Mouse (Mus musculus) forebrain, embryonic 16.5 days (tissue): Measurements from ENCODE around the gene Fam177a. TPM values are rescaled to one million over a fixed set of nuclear protein-coding genes. Genes with fewer than 3 reads are reported as not detected.
"Not testable (repeated sequence)": the region's sequence is repeated elsewhere in the genome, so short reads cannot be mapped to it uniquely, and the experiment has no call there.

Experiments used
- ATAC-seq: fragments of 200-750 bp; cut with Nextera tagmentation; 2 replicates; pipeline ENCODE4 v1.8.0; 2017; ENCODE audit warnings: mild to moderate bottlenecking, moderate library complexity
- H3K27ac ChIP-seq: fragments of 300-500 bp; sonication (generic); 2 replicates; pipeline ENCODE4 v1.5.1; 2014; ENCODE audit warnings: low read length, control low read depth
- H3K27me3 ChIP-seq: fragments of 300-500 bp; sonication (generic); replicated peaks from 2 replicates; pipeline ENCODE4 v1.6.1; 2014; ENCODE audit warnings: low read length; ENCODE audit not compliant: control insufficient read depth, insufficient read depth
- H3K36me3 ChIP-seq: fragments of 300-500 bp; sonication (generic); 2 replicates; pipeline ENCODE4 v1.6.1; 2014; ENCODE audit not compliant: control insufficient read depth, insufficient read depth
- H3K4me1 ChIP-seq: fragments of 300-500 bp; sonication (generic); replicated peaks from 2 replicates; pipeline ENCODE4 v1.6.1; 2014; ENCODE audit warnings: low read length; ENCODE audit not compliant: control insufficient read depth, insufficient read depth
- H3K4me2 ChIP-seq: fragments of 300-500 bp; sonication (generic); 2 replicates; pipeline ENCODE4 v1.6.1; 2014; ENCODE audit warnings: mild to moderate bottlenecking, low read length, control low read depth
- H3K4me3 ChIP-seq: fragments of 300-500 bp; sonication (generic); replicated peaks from 2 replicates; pipeline ENCODE4 v1.5.1; 2014; ENCODE audit warnings: mild to moderate bottlenecking, low read length, control low read depth
- H3K9ac ChIP-seq: fragments of 300-500 bp; sonication (generic); replicated peaks from 2 replicates; pipeline ENCODE4 v1.6.1; 2014; ENCODE audit warnings: low read depth, low read length, control low read depth
- H3K9me3 ChIP-seq: fragments of 300-500 bp; sonication (generic); 2 replicates; pipeline ENCODE4 v1.6.1; 2016; ENCODE audit warnings: low read length; ENCODE audit not compliant: control insufficient read depth
- WGBS: fragments of 180-500 bp; shearing (Covaris S2); extraction: QIAGEN DNeasy Blood & Tissue Kit; methylation state at CpG from one replicate; pipeline ENCODE4 v1.1.7; 2014; 5-methylcytosine and 5-hydroxymethylcytosine counted together
- polyA plus RNA-seq: library from polyadenylated mRNA; unstranded; fragments of >200 nt; fragmentation: Nextera tagmentation; extraction: Ambion mirVana; gene quantifications from 2 replicates; pipeline ENCODE4 v1.2.1, GENCODE M21; 2015

Fam177a gene
- polyA plus RNA-seq, 1 experiment from 2014 or later: 59.6 TPM

DNA sequence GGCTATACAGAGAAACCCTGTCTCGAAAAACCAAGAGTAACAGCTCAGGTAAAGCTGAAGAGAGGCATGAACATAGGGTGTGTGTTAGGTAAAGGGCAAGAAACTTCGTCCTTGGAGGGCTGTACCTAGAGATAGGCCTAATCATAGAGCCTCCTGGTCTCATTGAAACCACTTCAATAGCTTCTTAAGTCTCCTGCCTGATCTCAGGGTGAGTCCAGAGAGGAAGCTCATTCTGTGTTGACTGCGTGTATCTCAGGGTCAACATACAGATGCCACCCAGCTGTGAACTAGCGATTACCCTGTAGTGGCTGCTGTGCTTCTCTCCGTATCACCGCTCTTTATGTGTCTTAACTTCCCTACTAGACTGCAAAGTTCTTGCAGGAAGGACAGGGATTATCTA, 13.6 kb downstream of the Fam177a start:
- not testable (repeated sequence) for H3K9me3 ChIP-seq, H3K27me3 ChIP-seq, ATAC-seq, H3K4me1 ChIP-seq, H3K4me2 ChIP-seq, H3K27ac ChIP-seq, H3K4me3 ChIP-seq, H3K36me3 ChIP-seq, H3K9ac ChIP-seq
- no CpG with 5 or more reads among the region's 6 CpGs for WGBS

DNA sequence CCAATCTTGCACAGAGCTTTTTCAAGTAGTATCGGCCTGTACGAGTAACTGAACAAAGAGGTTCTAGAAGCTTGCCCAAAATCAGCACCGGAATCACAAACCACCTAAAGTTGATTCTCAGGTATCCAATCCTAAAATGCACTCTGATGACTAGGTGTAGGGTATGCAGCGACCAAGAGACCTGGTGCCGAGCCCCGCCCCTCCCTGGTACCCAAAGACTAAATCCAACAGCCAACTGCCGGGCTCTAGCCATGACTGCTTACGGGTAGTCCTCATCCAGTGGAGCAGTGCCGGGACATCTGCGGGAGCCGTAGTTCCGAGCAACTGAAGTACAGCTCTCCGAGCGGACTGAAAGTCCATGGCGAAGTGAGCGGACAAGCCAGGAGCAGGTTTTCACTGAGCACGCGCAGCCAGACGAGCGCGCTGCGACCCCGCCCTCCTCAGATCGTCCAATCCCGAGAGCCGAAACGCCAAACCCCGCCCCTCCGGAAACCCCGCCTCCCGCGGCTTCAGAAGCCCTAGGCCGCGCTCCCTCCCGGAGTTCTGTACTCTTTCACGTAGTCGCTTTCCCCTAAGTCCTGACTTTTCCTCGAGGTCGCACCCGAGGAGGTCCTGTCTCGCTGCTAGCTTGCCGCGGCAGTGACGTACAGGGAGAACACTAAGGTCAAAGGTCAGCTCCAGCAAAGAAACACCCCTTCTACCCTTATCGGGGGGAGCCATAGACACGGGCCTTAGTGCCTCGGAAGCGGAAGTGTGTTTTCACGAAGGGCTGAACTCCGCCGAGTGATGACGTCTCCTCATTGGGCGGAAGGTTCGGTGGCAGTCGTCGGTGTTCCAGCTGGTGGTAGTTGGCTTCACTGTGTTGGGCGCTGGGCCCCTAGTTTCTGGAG, 30.5 kb downstream of the Fam177a start, which contains the start of gene Srp54b:
Srp54b (plus strand) TSS at position 546 of the 890 bp plus-strand sequence.
- H3K4me2 ChIP-seq, H3K27me3 ChIP-seq, H3K27ac ChIP-seq, H3K36me3 ChIP-seq, H3K9ac ChIP-seq, H3K9me3 ChIP-seq, H3K4me1 ChIP-seq: not testable (repeated sequence)
- peak; percentile 99 for ATAC-seq
- H3K4me3 ChIP-seq: peak within 1 kb of the TSS; percentile 26
- WGBS: no CpG with 5 or more reads among the region's 57 CpGs

- H3K36me3 ChIP-seq, H3K27ac ChIP-seq, H3K4me2 ChIP-seq, H3K27me3 ChIP-seq, H3K4me1 ChIP-seq, H3K9ac ChIP-seq, ATAC-seq, H3K9me3 ChIP-seq: not testable (repeated sequence)
- H3K4me3 ChIP-seq: peak overlapping the region; percentile 26
- WGBS: under 1% methylated on average over 9 of the region's 24 CpGs
Observed at GRCm38 (mm10) chr12:55155449-55155783, 31.1 kb downstream of the Fam177a start.

GRCm38 (mm10) chr12:55167034-55167557, 42.8 kb downstream of the Fam177a start:
- not testable (repeated sequence) for H3K9me3 ChIP-seq, H3K27me3 ChIP-seq, H3K4me3 ChIP-seq, ATAC-seq, H3K4me2 ChIP-seq, H3K9ac ChIP-seq, H3K36me3 ChIP-seq, H3K27ac ChIP-seq, H3K4me1 ChIP-seq
- no CpG with 5 or more reads among the region's 7 CpGs for WGBS

DNA sequence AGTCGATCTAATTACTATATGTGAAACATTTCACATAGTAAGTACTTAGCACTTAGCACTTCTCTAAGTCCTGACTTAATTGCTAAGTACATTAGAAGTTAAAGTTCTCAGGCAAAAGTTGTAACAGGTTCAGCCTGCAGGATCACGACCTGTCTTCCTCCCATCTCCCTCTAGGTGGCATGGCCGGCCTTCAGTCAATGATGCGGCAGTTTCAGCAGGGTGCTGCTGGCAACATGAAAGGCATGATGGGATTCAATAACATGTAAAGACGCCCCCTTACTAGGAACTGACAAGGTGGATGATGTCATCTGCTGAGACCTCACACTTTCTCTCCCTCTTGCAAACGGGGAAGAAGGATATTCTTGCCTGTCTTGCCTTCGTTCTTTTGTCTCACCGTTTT, 63.4 kb downstream of the Fam177a start:
- not testable (repeated sequence) for H3K9me3 ChIP-seq, H3K27me3 ChIP-seq, H3K27ac ChIP-seq, H3K4me2 ChIP-seq, H3K4me1 ChIP-seq, H3K36me3 ChIP-seq, H3K4me3 ChIP-seq, H3K9ac ChIP-seq, ATAC-seq
- WGBS: no CpG with 5 or more reads among the region's 8 CpGs

DNA sequence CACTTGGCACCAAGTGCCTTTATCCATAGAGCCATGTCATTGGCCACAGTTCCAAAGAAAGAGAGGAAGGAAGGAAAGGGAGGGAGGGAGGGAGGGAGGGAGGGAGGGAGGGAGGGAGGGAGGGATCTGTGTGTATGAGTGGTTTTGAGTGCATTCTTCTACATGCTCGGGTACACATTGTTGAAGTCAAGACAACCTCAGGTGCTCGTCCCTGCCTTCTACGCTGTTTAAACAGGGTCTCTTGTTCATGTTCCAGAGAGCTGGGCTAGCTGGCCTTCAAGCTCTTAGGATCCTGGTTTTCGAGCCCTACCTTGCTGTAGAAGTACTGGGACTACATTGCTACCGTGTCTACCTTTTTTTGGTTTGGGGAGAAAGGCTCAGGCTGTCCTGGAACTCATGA, 64.9 kb downstream of the Fam177a start:
- WGBS: no CpG with 5 or more reads among the region's 5 CpGs
- H3K27me3 ChIP-seq, H3K4me1 ChIP-seq, H3K9me3 ChIP-seq, H3K36me3 ChIP-seq, H3K4me2 ChIP-seq, ATAC-seq, H3K9ac ChIP-seq, H3K27ac ChIP-seq, H3K4me3 ChIP-seq: not testable (repeated sequence)

Other genes starting within 250 kb of the Fam177a start
- not detected in 2 replicates for gene Gm20403, start 137.9 kb upstream of the Fam177a start, polyA plus RNA-seq
- gene Baz1a, start 110.1 kb upstream of the Fam177a start, polyA plus RNA-seq: 12.1 and 18.0 TPM in 2 replicates
- gene 2700097O09Rik, start 44.4 kb upstream of the Fam177a start, polyA plus RNA-seq: 35.3 and 37.9 TPM in 2 replicates
- 197 and 241 TPM in 2 replicates for gene Srp54a, start 44.2 kb upstream of the Fam177a start, polyA plus RNA-seq
- 67.5 and 68.5 TPM in 2 replicates for gene Srp54b, start 30.6 kb downstream of the Fam177a start, polyA plus RNA-seq
- 1.1 TPM in 1 of 2 replicates, not detected in the other for gene 1700047I17Rik2, start 75.1 kb downstream of the Fam177a start, polyA plus RNA-seq
- 80.8 and 90.3 TPM in 2 replicates for gene Srp54c, start 105.7 kb downstream of the Fam177a start, polyA plus RNA-seq
- 12.2 and 13.3 TPM in 2 replicates for gene 1110008L16Rik, start 175.1 kb downstream of the Fam177a start, polyA plus RNA-seq
- gene Ppp2r3c, start 178.5 kb downstream of the Fam177a start, polyA plus RNA-seq: 23.2 and 23.7 TPM in 2 replicates